Mouse (Mus musculus) thymus, postnatal 4 days (tissue): ENCODE measurements around the gene Lhfpl3.

ENCODE experiments used
- DNase-seq: peaks from one replicate; pipeline ENCODE4 v3.0.0; 2021

Lhfpl3 gene

GRCm38 (mm10) chr5:22928746-22929145, 182.9 kb downstream of the Lhfpl3 start:
- no peak for DNase-seq

DNA sequence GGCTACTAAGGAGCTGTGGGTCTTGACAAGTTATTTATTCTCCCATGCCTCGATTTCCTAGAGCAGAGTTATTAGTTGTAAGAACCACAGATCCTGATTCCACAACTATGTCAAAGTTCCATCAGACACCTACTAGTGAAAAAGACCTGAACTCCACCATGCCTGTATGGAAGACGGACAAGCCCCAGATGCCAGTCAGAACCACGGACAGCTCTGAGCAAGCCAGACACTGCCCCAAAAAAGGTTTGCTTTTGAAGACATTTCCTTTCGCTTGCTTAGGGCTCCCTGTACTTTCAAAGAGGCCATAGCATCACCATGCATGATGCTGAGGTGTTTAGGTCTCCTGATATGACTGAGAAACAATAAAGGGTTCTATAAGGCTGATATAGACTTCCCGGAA, 197.4 kb downstream of the Lhfpl3 start:
- no peak for DNase-seq

- DNase-seq, result no peak
Observed at GRCm38 (mm10) chr5:22963300-22963699, 217.4 kb downstream of the Lhfpl3 start.

GRCm38 (mm10) chr5:22986771-22987170, 240.9 kb downstream of the Lhfpl3 start:
- no peak for DNase-seq

DNA sequence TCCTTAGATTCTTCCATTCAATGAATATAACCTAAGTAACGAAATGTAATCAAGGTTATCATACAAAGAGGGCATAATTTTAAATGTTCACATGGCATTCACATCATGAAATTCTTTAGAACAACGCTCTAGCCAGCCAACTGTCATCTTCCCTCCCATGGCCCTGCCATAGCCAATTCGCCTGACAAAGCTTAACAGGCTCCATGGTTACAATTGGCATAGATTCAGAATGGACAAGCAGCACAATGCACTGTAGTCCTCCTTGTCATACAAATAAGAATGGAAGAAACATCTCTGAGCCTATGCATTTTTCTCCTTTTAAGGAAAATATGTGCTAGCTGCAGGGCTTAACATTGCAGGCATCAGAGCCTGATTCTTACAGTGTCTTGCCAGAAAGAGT, 254.0 kb downstream of the Lhfpl3 start:
- no peak for DNase-seq

DNA sequence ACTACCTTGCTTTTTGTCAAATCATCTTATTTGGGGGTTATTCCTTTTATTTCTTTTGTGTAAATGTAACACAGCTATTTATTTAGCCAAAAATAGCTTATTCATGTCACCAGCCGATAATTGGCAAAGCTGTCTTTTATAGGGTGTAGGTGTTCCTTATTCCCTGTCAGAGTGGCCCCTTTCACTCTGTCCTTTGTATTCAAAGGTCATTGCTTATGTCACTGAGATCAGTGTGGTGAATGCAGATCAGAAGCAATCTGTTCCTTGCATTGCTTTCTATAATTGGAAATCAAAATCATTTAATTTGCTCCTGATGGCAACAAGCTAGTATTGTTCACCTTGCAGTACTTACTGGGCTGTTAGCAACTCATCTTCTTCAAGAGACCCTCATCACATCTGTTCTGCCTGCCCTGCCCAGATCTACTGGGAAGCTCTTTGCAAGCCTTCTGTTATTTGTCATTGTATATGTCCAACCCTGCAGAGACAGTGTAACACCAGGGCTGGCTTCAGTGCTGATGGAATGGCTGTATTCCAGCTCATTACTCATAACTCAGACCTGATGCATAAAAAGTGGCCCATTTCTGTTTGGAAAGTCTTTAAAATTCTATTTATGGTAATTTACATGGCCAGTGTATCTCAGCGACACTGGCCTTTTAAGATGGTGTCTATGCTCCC, 257.4 kb downstream of the Lhfpl3 start:
- no peak for DNase-seq

GRCm38 (mm10) chr5:23006207-23006606, 260.3 kb downstream of the Lhfpl3 start:
- no peak for DNase-seq

- no peak for DNase-seq
Observed at GRCm38 (mm10) chr5:23010460-23010859, 264.6 kb downstream of the Lhfpl3 start.

- DNase-seq, result no peak
Observed at GRCm38 (mm10) chr5:23013997-23014396, 268.1 kb downstream of the Lhfpl3 start.

GRCm38 (mm10) chr5:23015587-23016335, 269.9 kb downstream of the Lhfpl3 start:
- DNase-seq, result no peak

DNA sequence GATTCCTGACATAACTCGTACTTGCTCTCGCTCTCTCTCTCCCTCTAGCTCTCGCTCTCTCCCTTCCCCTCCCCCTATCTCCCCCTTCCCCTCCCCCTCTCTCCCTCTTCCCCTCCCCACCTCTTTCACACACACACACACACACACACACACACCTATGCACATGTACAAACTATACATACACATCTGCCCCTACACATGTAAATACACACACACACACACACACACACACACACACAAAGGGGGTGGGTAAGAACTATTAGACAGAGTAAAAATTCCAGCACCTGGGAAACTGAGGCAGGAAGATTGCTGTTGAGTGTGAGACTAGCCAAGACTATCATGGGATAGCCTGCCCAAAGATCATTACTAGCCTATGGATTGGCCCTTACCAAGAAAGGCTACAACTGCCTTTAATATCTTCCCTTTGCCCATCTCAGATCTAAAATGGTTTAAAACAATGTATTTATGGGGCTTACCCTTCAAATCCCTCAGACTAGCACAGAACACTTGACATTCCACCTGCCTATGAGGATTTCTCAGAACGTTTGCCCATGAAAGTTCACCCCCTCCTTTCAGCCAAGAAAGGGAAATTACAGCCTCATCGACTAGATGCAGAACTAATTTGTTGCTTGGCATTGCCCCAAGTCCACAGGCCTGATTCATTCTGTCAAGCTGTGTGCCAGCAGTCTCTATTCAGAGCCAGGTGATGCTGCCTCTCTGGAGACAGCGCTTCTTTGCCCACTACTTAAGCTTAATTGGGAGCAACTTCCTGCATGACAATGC, 289.3 kb downstream of the Lhfpl3 start:
- no peak for DNase-seq

- DNase-seq, result no peak
Observed at GRCm38 (mm10) chr5:23035727-23036029, 289.8 kb downstream of the Lhfpl3 start.

- no peak for DNase-seq
Observed at GRCm38 (mm10) chr5:23040429-23040828, 294.6 kb downstream of the Lhfpl3 start.

GRCm38 (mm10) chr5:23042862-23043261, 297.0 kb downstream of the Lhfpl3 start:
- no peak for DNase-seq

DNA sequence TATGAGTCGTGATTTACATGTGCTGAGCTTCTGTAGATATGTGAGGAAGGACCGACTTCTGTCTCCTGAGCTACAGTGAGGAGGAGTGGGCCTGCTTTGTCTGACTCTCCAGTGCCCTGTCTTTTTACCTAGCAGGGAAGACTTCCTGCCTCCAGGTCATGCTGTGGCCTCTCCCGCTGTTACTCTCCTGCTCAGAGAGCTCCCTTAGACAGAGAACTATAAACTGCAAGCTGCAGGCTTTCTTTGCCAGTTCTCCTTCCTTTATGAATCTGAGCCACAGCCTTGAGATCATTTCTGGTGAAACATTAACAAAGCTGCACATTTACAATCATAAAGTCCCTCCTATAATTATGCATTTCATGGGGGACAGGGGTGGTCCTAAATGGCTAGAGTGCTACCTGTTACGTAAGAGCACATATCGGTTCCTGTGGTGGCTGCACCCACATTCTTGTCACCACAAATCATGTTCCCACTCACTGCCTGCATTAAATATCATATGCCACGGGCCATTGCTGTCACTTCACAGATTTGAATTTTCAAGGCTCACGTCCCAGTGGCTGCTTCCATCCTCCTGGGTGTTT, 303.3 kb downstream of the Lhfpl3 start:
- DNase-seq, result no peak

GRCm38 (mm10) chr5:23051458-23051857, 305.6 kb downstream of the Lhfpl3 start:
- no peak for DNase-seq

GRCm38 (mm10) chr5:23094894-23095293, 349.0 kb downstream of the Lhfpl3 start:
- no peak for DNase-seq

DNA sequence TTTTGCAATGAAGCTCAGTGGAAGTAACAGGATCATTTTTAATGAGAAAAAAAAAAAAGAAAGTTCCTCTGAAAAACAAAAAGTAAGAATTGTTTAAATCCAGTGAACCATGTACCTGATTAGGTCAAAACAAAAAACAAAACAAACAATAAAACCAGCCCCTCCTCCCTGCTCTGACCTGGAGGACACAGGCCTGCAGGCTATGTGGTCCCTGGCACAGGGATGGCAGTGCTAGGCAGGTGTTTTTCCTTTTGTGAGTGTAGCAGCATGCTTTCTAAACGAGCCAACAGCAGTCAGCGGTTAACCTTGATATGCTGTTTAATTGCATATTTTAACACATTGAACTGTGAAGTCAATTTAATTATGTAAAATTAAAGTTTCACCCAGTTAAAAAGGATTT, 360.7 kb downstream of the Lhfpl3 start:
- DNase-seq, result no peak

DNA sequence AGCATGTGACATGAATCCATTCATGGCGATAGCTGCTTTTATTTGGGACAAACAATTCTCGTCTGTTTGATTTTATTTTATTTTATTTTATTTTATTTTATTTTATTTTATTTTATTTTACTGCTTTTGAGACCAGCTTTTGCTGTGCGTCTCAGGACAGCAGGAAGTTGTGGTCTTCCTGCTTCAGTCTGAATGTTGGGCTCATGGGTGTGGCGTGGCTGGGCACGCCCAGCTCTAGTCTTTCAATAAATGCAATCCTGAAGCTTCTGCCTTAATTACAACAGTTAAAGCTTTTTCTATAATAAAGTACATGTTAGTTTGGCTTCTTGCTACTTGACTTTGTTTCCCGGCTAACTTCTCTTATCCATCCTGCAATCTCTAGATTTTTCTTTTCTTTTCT, 365.4 kb downstream of the Lhfpl3 start:
- no peak for DNase-seq

GRCm38 (mm10) chr5:23114249-23114648, 368.4 kb downstream of the Lhfpl3 start:
- DNase-seq, result no peak

DNA sequence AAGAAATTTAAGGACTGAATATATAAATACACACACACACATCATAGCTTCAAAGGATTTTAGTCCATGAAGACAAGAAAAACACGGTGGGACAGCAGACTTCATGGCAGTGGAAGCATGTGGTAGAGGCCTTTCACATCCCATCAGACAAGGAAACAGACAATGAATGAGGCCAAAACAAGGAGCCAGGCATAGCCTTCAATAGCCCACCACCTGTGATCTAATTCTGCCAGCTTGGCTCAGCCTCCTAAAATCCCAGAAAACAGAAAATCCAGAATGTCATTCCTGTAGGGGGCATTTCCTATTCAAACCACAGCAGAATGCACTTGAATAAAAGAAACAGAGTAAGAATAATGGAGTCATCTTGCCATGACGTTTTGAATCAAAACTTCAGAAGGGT, 381.0 kb downstream of the Lhfpl3 start:
- no peak for DNase-seq

GRCm38 (mm10) chr5:23140183-23140921, 394.5 kb downstream of the Lhfpl3 start:
- no peak for DNase-seq

DNA sequence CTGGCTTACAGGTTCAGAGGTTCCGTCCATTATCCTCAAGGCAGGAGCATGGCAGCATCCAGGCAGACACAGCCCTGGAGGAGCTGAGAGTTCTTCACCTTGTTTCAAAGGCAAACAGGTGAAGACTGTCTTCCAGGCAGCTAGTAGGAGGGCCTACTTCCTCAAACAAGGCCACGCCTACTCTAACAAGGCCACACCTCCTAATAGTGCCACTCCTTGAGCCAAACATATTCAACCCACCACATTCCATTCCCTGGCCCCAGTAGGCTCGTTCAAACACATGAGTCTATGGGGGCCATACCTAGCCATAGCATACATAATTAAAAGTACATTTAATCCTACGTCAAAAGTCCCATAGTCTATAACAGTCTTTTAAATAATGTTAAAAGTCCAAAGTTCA, 407.4 kb downstream of the Lhfpl3 start:
- DNase-seq, result no peak
